Mouse (Mus musculus) embryonic fibroblast, embryonic 13.5 days (primary cell): ENCODE measurements around the gene Hdc.

Experiments
- CTCF ChIP-seq: IDR thresholded peaks from 2 replicates; pipeline ENCODE4 v1.5.1; 2011; ENCODE audit warnings: mild to moderate bottlenecking, control low read depth, low read length, moderate library complexity, borderline replicate concordance; ENCODE audit not compliant: insufficient read depth
- POLR2A ChIP-seq: IDR thresholded peaks from 2 replicates; pipeline ENCODE4 v1.6.1; 2011; ENCODE audit warnings: low read depth, mild to moderate bottlenecking, control low read depth, low read length, moderate library complexity

- TF ChIP-seq CTCF (no peak), POLR2A (no peak)
Measured at GRCm38 (mm10) chr2:126646461-126646860, 27.4 kb upstream of the Hdc start.
